Mouse (Mus musculus): ENCODE measurements around the gene Pdlim4. TPM values are rescaled to one million over a fixed set of nuclear protein-coding genes. Genes with fewer than 3 reads are reported as not detected.

The Pdlim4 gene
- polyA plus RNA-seq, 1 experiment = 469 TPM

GRCm38 (mm10) chr11:54067996-54068519 is 756 bp downstream of the Pdlim4 start:
- Histone ChIP-seq H3K27me3 (ENCODE audit: control insufficient read depth, insufficient read depth, insufficient read length) (no peaks in the 10 kb centered on the region), H3ac (ENCODE audit: control insufficient read depth, insufficient read length) (peak overlapping the region; percentile 40), H3K36me3 (ENCODE audit: control insufficient read depth, insufficient read depth) (no peaks in the 10 kb centered on the region), H3K4me3 (peak overlapping the region; percentile 82), H3K79me2 (ENCODE audit: control insufficient read depth, insufficient read depth) (peaks cover 38% of the 10 kb centered on the region), H3K4me2 (ENCODE audit: low read depth) (peak overlapping the region; percentile 93)
- TF ChIP-seq MYOD1 (IDR thresholded peaks at IDR 0.05; ENCODE audit: control insufficient read depth in 1 of 3, insufficient read length in 2 of 3, low read depth in 2 of 3) (no peak), TCF12 (IDR thresholded peaks at IDR 0.05; ENCODE audit: insufficient read depth, poor library complexity, severe bottlenecking) (no peak), MAX (IDR thresholded peaks at IDR 0.05; ENCODE audit: low read depth) (no peak), CEBPB (IDR thresholded peaks at IDR 0.05; ENCODE audit: insufficient read depth, poor library complexity, severe bottlenecking) (no peak), REST (IDR thresholded peaks at IDR 0.05; ENCODE audit: insufficient read depth, insufficient read length) (no peak), USF1 (IDR thresholded peaks at IDR 0.05; ENCODE audit: low read depth) (no peak), POLR2AphosphoS2 (IDR thresholded peaks at IDR 0.05; ENCODE audit: insufficient read length, low read depth) (no peak), POLR2A (IDR thresholded peaks at IDR 0.05; ENCODE audit: insufficient read length, low read depth) (peak; percentile 41)

- no peaks in the 10 kb centered on the region for H3K36me3 ChIP-seq (ENCODE audit: control insufficient read depth, insufficient read depth)
- peak overlapping the region; percentile 93 for H3K4me2 ChIP-seq (ENCODE audit: low read depth)
- no peaks in the 10 kb centered on the region for H3K27me3 ChIP-seq (ENCODE audit: control insufficient read depth, insufficient read depth, insufficient read length)
- H3K79me2 ChIP-seq (ENCODE audit: control insufficient read depth, insufficient read depth) = peaks cover 38% of the 10 kb centered on the region
- peak overlapping the region; percentile 82 for H3K4me3 ChIP-seq
- TF ChIP-seq E2F4 (IDR thresholded peaks at IDR 0.05; ENCODE audit: insufficient read depth) = no peak
- peak; percentile 62 for TF ChIP-seq POLR2AphosphoS2 (IDR thresholded peaks at IDR 0.05; ENCODE audit: insufficient read length, low read depth)
- TF ChIP-seq POLR2A (IDR thresholded peaks at IDR 0.05; ENCODE audit: insufficient read length, low read depth) = peak; percentile 83
- TF ChIP-seq MYOD1 (IDR thresholded peaks at IDR 0.05; ENCODE audit: control insufficient read depth in 1 of 3, insufficient read length in 2 of 3, low read depth in 2 of 3) = peak; percentile 76 to 97 (median 93)
- TF ChIP-seq MAX (IDR thresholded peaks at IDR 0.05; ENCODE audit: low read depth) = peak; percentile 57
- peak; percentile 86 for TF ChIP-seq TCF12 (IDR thresholded peaks at IDR 0.05; ENCODE audit: insufficient read depth, poor library complexity, severe bottlenecking)
- peak; percentile 18 to 87 (median 65) for TF ChIP-seq MYOG (IDR thresholded peaks at IDR 0.05; ENCODE audit: control insufficient read depth in 1 of 3, insufficient read depth in 1 of 3, insufficient read length in 2 of 3, low read depth in 2 of 3)
- TF ChIP-seq USF1 (IDR thresholded peaks at IDR 0.05; ENCODE audit: low read depth) = no peak
- peak; percentile 71 for TF ChIP-seq TCF3 (IDR thresholded peaks at IDR 0.05; ENCODE audit: insufficient read length, low read depth)
- TF ChIP-seq REST (IDR thresholded peaks at IDR 0.05; ENCODE audit: insufficient read depth, insufficient read length) = no peak
- no peak for TF ChIP-seq CEBPB (IDR thresholded peaks at IDR 0.05; ENCODE audit: insufficient read depth, poor library complexity, severe bottlenecking)
- TF ChIP-seq SRF (IDR thresholded peaks at IDR 0.05; ENCODE audit: control insufficient read depth, insufficient read length, low read depth) = peak; percentile 80
- H3ac ChIP-seq (ENCODE audit: control insufficient read depth, insufficient read length) = peak overlapping the region; percentile 40
Observed at GRCm38 (mm10) chr11:54067318-54067995, 1.4 kb downstream of the Pdlim4 start.

- Histone ChIP-seq H3K4me3 (peak overlapping the region; percentile 82), H3K36me3 (ENCODE audit: control insufficient read depth, insufficient read depth) (peaks cover under 1% of the 10 kb centered on the region), H3K4me2 (ENCODE audit: low read depth) (peak overlapping the region; percentile 93), H3K79me2 (ENCODE audit: control insufficient read depth, insufficient read depth) (peaks cover 38% of the 10 kb centered on the region), H3ac (ENCODE audit: control insufficient read depth, insufficient read length) (no peak overlapping the region), H3K27me3 (ENCODE audit: control insufficient read depth, insufficient read depth, insufficient read length) (no peaks in the 10 kb centered on the region)
- TF ChIP-seq TCF3 (IDR thresholded peaks at IDR 0.05; ENCODE audit: insufficient read length, low read depth) (peak; percentile 34), USF1 (IDR thresholded peaks at IDR 0.05; ENCODE audit: low read depth) (no peak), TCF12 (IDR thresholded peaks at IDR 0.05; ENCODE audit: insufficient read depth, poor library complexity, severe bottlenecking) (peak; percentile 68), MYOD1 (IDR thresholded peaks at IDR 0.05; ENCODE audit: control insufficient read depth in 1 of 3, insufficient read length in 2 of 3, low read depth in 2 of 3) (peak in 2 of 3 experiments; percentile 81 to 95), REST (IDR thresholded peaks at IDR 0.05; ENCODE audit: insufficient read depth, insufficient read length) (no peak), MYOG (IDR thresholded peaks at IDR 0.05; ENCODE audit: control insufficient read depth in 1 of 3, insufficient read depth in 1 of 3, insufficient read length in 2 of 3, low read depth in 2 of 3) (peak in 2 of 3 experiments; percentile 74 to 91)
Observed at GRCm38 (mm10) chr11:54066400-54066799, 2.4 kb downstream of the Pdlim4 start.

- Histone ChIP-seq H3K36me3 (ENCODE audit: control insufficient read depth, insufficient read depth) (peaks cover 5% of the 10 kb centered on the region), H3ac (ENCODE audit: control insufficient read depth, insufficient read length) (no peak overlapping the region), H3K4me3 (no peak overlapping the region), H3K27me3 (ENCODE audit: control insufficient read depth, insufficient read depth, insufficient read length) (no peaks in the 10 kb centered on the region), H3K79me2 (ENCODE audit: control insufficient read depth, insufficient read depth) (peaks cover 44% of the 10 kb centered on the region), H3K4me2 (ENCODE audit: low read depth) (peak overlapping the region; percentile 93)
- TF ChIP-seq MYOD1 (IDR thresholded peaks at IDR 0.05; ENCODE audit: control insufficient read depth in 1 of 3, insufficient read length in 2 of 3, low read depth in 2 of 3) = no peak
- no peak for TF ChIP-seq MAX (IDR thresholded peaks at IDR 0.05; ENCODE audit: low read depth)
- TF ChIP-seq TCF3 (IDR thresholded peaks at IDR 0.05; ENCODE audit: insufficient read length, low read depth) = no peak
- no peak for TF ChIP-seq POLR2A (IDR thresholded peaks at IDR 0.05; ENCODE audit: insufficient read length, low read depth)
- no peak for TF ChIP-seq CEBPB (IDR thresholded peaks at IDR 0.05; ENCODE audit: insufficient read depth, poor library complexity, severe bottlenecking)
- TF ChIP-seq USF1 (IDR thresholded peaks at IDR 0.05; ENCODE audit: low read depth) = no peak
- TF ChIP-seq REST (IDR thresholded peaks at IDR 0.05; ENCODE audit: insufficient read depth, insufficient read length) = no peak
- TF ChIP-seq POLR2AphosphoS2 (IDR thresholded peaks at IDR 0.05; ENCODE audit: insufficient read length, low read depth) = no peak
- no peak for TF ChIP-seq SRF (IDR thresholded peaks at IDR 0.05; ENCODE audit: control insufficient read depth, insufficient read length, low read depth)
Observed at GRCm38 (mm10) chr11:54065915-54066178, 3.0 kb downstream of the Pdlim4 start.

Data from myocyte (in vitro differentiated cells).